Mouse (Mus musculus) lung, postnatal 14 days (tissue): ENCODE measurements around the gene Gm20696.
A peak's percentile ranks its signal among the peaks of the same experiment; 100 is the strongest.

Experiments used
- DNase-seq: peaks from one replicate; pipeline ENCODE4 v3.0.0; 2021

Gm20696 gene

GRCm38 (mm10) chr6:99478873-99479650, 187.5 kb downstream of the Gm20696 start:
- no peak for DNase-seq

- DNase-seq = no peak
Observed at GRCm38 (mm10) chr6:99475040-99475439, 191.6 kb downstream of the Gm20696 start.

- DNase-seq = no peak
Observed at GRCm38 (mm10) chr6:99470906-99471305, 195.7 kb downstream of the Gm20696 start.

GRCm38 (mm10) chr6:99469134-99469834, 197.3 kb downstream of the Gm20696 start:
- DNase-seq = no peak

GRCm38 (mm10) chr6:99467831-99468230, 198.8 kb downstream of the Gm20696 start:
- DNase-seq = no peak

GRCm38 (mm10) chr6:99467109-99467508, 199.5 kb downstream of the Gm20696 start:
- no peak for DNase-seq

GRCm38 (mm10) chr6:99466354-99466753, 200.2 kb downstream of the Gm20696 start:
- DNase-seq = no peak

- no peak for DNase-seq
Observed at GRCm38 (mm10) chr6:99464449-99464848, 202.1 kb downstream of the Gm20696 start.

GRCm38 (mm10) chr6:99463906-99464305, 202.7 kb downstream of the Gm20696 start:
- DNase-seq = no peak

GRCm38 (mm10) chr6:99458775-99459174, 207.8 kb downstream of the Gm20696 start:
- no peak for DNase-seq

- no peak for DNase-seq
Observed at GRCm38 (mm10) chr6:99453763-99454520, 212.7 kb downstream of the Gm20696 start.

GRCm38 (mm10) chr6:99452638-99453185, 213.9 kb downstream of the Gm20696 start:
- peak; percentile 33 for DNase-seq

- DNase-seq = no peak
Observed at GRCm38 (mm10) chr6:99451479-99451878, 215.1 kb downstream of the Gm20696 start.

- no peak for DNase-seq
Observed at GRCm38 (mm10) chr6:99447447-99447846, 219.2 kb downstream of the Gm20696 start.

GRCm38 (mm10) chr6:99446801-99447415, 219.7 kb downstream of the Gm20696 start:
- no peak for DNase-seq

- DNase-seq = no peak
Observed at GRCm38 (mm10) chr6:99443460-99443859, 223.1 kb downstream of the Gm20696 start.

- no peak for DNase-seq
Observed at GRCm38 (mm10) chr6:99441100-99441499, 225.5 kb downstream of the Gm20696 start.

GRCm38 (mm10) chr6:99440606-99441005, 226.0 kb downstream of the Gm20696 start:
- DNase-seq = no peak

GRCm38 (mm10) chr6:99439878-99440361, 226.7 kb downstream of the Gm20696 start:
- DNase-seq = peak; percentile 39

- no peak for DNase-seq
Observed at GRCm38 (mm10) chr6:99439214-99439877, 227.3 kb downstream of the Gm20696 start.

- no peak for DNase-seq
Observed at GRCm38 (mm10) chr6:99436371-99436770, 230.2 kb downstream of the Gm20696 start.

- no peak for DNase-seq
Observed at GRCm38 (mm10) chr6:99435140-99435539, 231.5 kb downstream of the Gm20696 start.
